Mouse (Mus musculus) midbrain, embryonic 14.5 days (tissue): Measurements from ENCODE around the gene Zfp426. TPM values are rescaled to one million over a fixed set of nuclear protein-coding genes. Genes with fewer than 3 reads are reported as not detected.

Experiments
- ATAC-seq: fragments of 200-750 bp; cut with Nextera tagmentation; 2 replicates; pipeline ENCODE4 v1.8.0; 2017; ENCODE audit warnings: moderate number of reproducible peaks, moderate library complexity; ENCODE audit not compliant: low FRiP score, low TSS enrichment
- DNase-seq: peaks from one replicate; pipeline ENCODE4 v3.0.0-alpha.2; 2015
- H3K27ac ChIP-seq: fragments of 300-500 bp; sonication (generic); replicated peaks from 2 replicates; pipeline ENCODE4 v1.5.1; 2014; ENCODE audit warnings: mild to moderate bottlenecking, low read depth, low read length, moderate library complexity
- H3K27me3 ChIP-seq: fragments of 300-500 bp; sonication (generic); 2 replicates; pipeline ENCODE4 v1.6.1; 2014; ENCODE audit warnings: low read length, control low read depth, mixed read lengths; ENCODE audit not compliant: control insufficient read depth, insufficient read depth
- H3K36me3 ChIP-seq: fragments of 300-500 bp; sonication (generic); 2 replicates; pipeline ENCODE4 v1.6.1; 2014; ENCODE audit warnings: low read length, control low read depth; ENCODE audit not compliant: control insufficient read depth, insufficient read depth
- H3K4me1 ChIP-seq: fragments of 300-500 bp; sonication (generic); 2 replicates; pipeline ENCODE4 v1.6.1; 2014; ENCODE audit warnings: mild to moderate bottlenecking, antibody characterized with exemption, low read length, control low read depth; ENCODE audit not compliant: control insufficient read depth, insufficient read depth
- H3K4me2 ChIP-seq: fragments of 300-500 bp; sonication (generic); 2 replicates; pipeline ENCODE4 v1.6.1; 2014; ENCODE audit warnings: mild to moderate bottlenecking, low read length, moderate library complexity
- H3K4me3 ChIP-seq: fragments of 300-500 bp; sonication (generic); replicated peaks from 2 replicates; pipeline ENCODE4 v1.5.1; 2014; ENCODE audit warnings: low read depth, low read length
- H3K9ac ChIP-seq: fragments of 300-500 bp; sonication (generic); replicated peaks from 2 replicates; pipeline ENCODE4 v1.6.1; 2014; ENCODE audit warnings: mild to moderate bottlenecking, low read length, moderate library complexity
- H3K9me3 ChIP-seq: fragments of 300-500 bp; sonication (generic); 2 replicates; pipeline ENCODE4 v1.6.1; 2016; ENCODE audit warnings: low read length, control low read depth, mixed read lengths; ENCODE audit not compliant: control insufficient read depth
- WGBS: fragments of 180-500 bp; shearing (Covaris S2); extraction: QIAGEN DNeasy Blood & Tissue Kit; methylation state at CpG from one replicate; pipeline ENCODE4 v1.1.7; 2014; 5-methylcytosine and 5-hydroxymethylcytosine counted together
- polyA plus RNA-seq: library from polyadenylated mRNA; unstranded; fragments of >200 nt; fragmentation: Nextera tagmentation; extraction: Ambion mirVana; gene quantifications from 2 replicates; pipeline ENCODE4 v1.2.1, GENCODE M21; 2014

The Zfp426 gene
- polyA plus RNA-seq: 30.1 and 39.5 TPM in 2 replicates

- peaks cover 26% of the 10 kb centered on the region for H3K4me1 ChIP-seq
- no peaks in the 10 kb centered on the region for H3K27me3 ChIP-seq
- peak; percentile 96 for ATAC-seq
- peak; percentile 97 for DNase-seq
- 1% methylated on average over 40 of the region's 40 CpGs for WGBS
- peak within 1 kb of the TSS; percentile 92 for H3K27ac ChIP-seq
- H3K4me2 ChIP-seq: peak within 1 kb of the TSS; percentile 82
- H3K4me3 ChIP-seq: peak within 1 kb of the TSS; percentile 86
- peak within 1 kb of the TSS; percentile 72 for H3K9ac ChIP-seq
- H3K9me3 ChIP-seq: no peaks in the 10 kb centered on the region
- peaks cover 35% of the 10 kb centered on the region for H3K36me3 ChIP-seq
Observed at GRCm38 (mm10) chr9:20492527-20493233, at the start of gene Zfp426. Gene Zfp426 (minus strand): TSS chr9:20492746.

GRCm38 (mm10) chr9:20536598-20536997 lies 44.1 kb upstream of the Zfp426 start:
- ATAC-seq (no peak), DNase-seq (no peak)
- H3K4me1 ChIP-seq: no peaks in the 10 kb centered on the region
- H3K9ac ChIP-seq: no peak overlapping the region
- no peak overlapping the region for H3K4me2 ChIP-seq
- H3K9me3 ChIP-seq: no peaks in the 10 kb centered on the region
- no peaks in the 10 kb centered on the region for H3K27me3 ChIP-seq
- no peak overlapping the region for H3K27ac ChIP-seq
- H3K36me3 ChIP-seq: no peaks in the 10 kb centered on the region
- no peak overlapping the region for H3K4me3 ChIP-seq
- 80% methylated on average over 2 of the region's 2 CpGs for WGBS

GRCm38 (mm10) chr9:20534326-20534926 lies 41.9 kb upstream of the Zfp426 start:
- Histone ChIP-seq H3K4me3 (no peak overlapping the region), H3K27ac (no peak overlapping the region), H3K36me3 (no peaks in the 10 kb centered on the region), H3K27me3 (no peaks in the 10 kb centered on the region), H3K9me3 (no peaks in the 10 kb centered on the region), H3K4me2 (no peak overlapping the region), H3K4me1 (no peaks in the 10 kb centered on the region), H3K9ac (no peak overlapping the region)
- no peak for ATAC-seq
- WGBS: 81% methylated on average over 8 of the region's 8 CpGs
- DNase-seq: no peak

GRCm38 (mm10) chr9:20521306-20521957 lies 28.9 kb upstream of the Zfp426 start, which contains the start of gene Zfp266:
Gene Zfp266 (minus strand): TSS chr9:20521417.
- WGBS: under 1% methylated on average over 46 of the region's 46 CpGs
- peak within 1 kb of the TSS; percentile 97 for H3K27ac ChIP-seq
- H3K4me2 ChIP-seq: peak within 1 kb of the TSS; percentile 92
- no peaks in the 10 kb centered on the region for H3K9me3 ChIP-seq
- peak within 1 kb of the TSS; percentile 93 for H3K9ac ChIP-seq
- H3K27me3 ChIP-seq: no peaks in the 10 kb centered on the region
- DNase-seq (peak; percentile 96), ATAC-seq (peak; percentile 94)
- H3K4me3 ChIP-seq: peak within 1 kb of the TSS; percentile 79
- peaks cover 31% of the 10 kb centered on the region for H3K4me1 ChIP-seq
- H3K36me3 ChIP-seq: 0 out of 2 replicates have a peak, but pooled peaks cover 4% of the 10 kb centered on the region

GRCm38 (mm10) chr9:20520531-20521210 lies 28.1 kb upstream of the Zfp426 start:
- Histone ChIP-seq H3K9me3 (no peaks in the 10 kb centered on the region), H3K27me3 (no peaks in the 10 kb centered on the region), H3K4me1 (peaks cover 31% of the 10 kb centered on the region), H3K4me2 (peak overlapping the region; percentile 92), H3K36me3 (peaks cover 11% of the 10 kb centered on the region), H3K27ac (peak overlapping the region; percentile 97), H3K9ac (peak overlapping the region; percentile 93), H3K4me3 (peak overlapping the region; percentile 79)
- under 1% methylated on average over 17 of the region's 17 CpGs for WGBS
- peak; percentile 55 for DNase-seq
- ATAC-seq: no peak

- Histone ChIP-seq H3K27ac (no peak overlapping the region), H3K4me1 (peaks cover 31% of the 10 kb centered on the region), H3K27me3 (no peaks in the 10 kb centered on the region), H3K36me3 (peaks cover 18% of the 10 kb centered on the region), H3K9ac (peak overlapping the region; percentile 54), H3K4me2 (peak overlapping the region; percentile 92), H3K9me3 (no peaks in the 10 kb centered on the region), H3K4me3 (peak overlapping the region; percentile 79)
- 10% methylated on average over 4 of the region's 4 CpGs for WGBS
- ATAC-seq (no peak), DNase-seq (peak; percentile 26)
Observed at GRCm38 (mm10) chr9:20519949-20520348, 27.4 kb upstream of the Zfp426 start.

- Histone ChIP-seq H3K4me3 (no peak overlapping the region), H3K27me3 (no peaks in the 10 kb centered on the region), H3K9ac (no peak overlapping the region), H3K4me1 (peaks cover 31% of the 10 kb centered on the region), H3K36me3 (peaks cover 29% of the 10 kb centered on the region), H3K27ac (no peak overlapping the region), H3K9me3 (no peaks in the 10 kb centered on the region), H3K4me2 (peak overlapping the region; percentile 92)
- 93% methylated on average over 4 of the region's 4 CpGs for WGBS
- ATAC-seq (no peak), DNase-seq (no peak)
Observed at GRCm38 (mm10) chr9:20518708-20519107, 26.2 kb upstream of the Zfp426 start.

GRCm38 (mm10) chr9:20517727-20518126 lies 25.2 kb upstream of the Zfp426 start:
- H3K9ac ChIP-seq: no peak overlapping the region
- H3K4me3 ChIP-seq: no peak overlapping the region
- H3K4me1 ChIP-seq: peaks cover 31% of the 10 kb centered on the region
- no peaks in the 10 kb centered on the region for H3K9me3 ChIP-seq
- no peak overlapping the region for H3K27ac ChIP-seq
- H3K27me3 ChIP-seq: no peaks in the 10 kb centered on the region
- 100% methylated on average over 1 of the region's 1 CpGs for WGBS
- H3K36me3 ChIP-seq: peaks cover 37% of the 10 kb centered on the region
- DNase-seq (no peak), ATAC-seq (no peak)
- no peak overlapping the region for H3K4me2 ChIP-seq
